Mouse (Mus musculus) ES-Bruce4 (cell line): ENCODE measurements at regions not wholly inside any gene's neighbourhood (a gene's known extent, or its start where the extent isn't known, plus 50 kb on each side); places are given as distances from the start of the nearest gene placed in this dataset.
"Not testable (repeated sequence)": the region's sequence is repeated elsewhere in the genome, so short reads cannot be mapped to it uniquely, and the experiment has no call there.

Experiments used
- H3K27ac ChIP-seq: 2 replicates; pipeline ENCODE4 v1.5.1; 2012; ENCODE audit warnings: low read length, inconsistent platforms; ENCODE audit not compliant: insufficient read depth
- H3K27me3 ChIP-seq: 2 replicates; pipeline ENCODE4 v1.6.1; 2012; ENCODE audit warnings: mild to moderate bottlenecking, low read length, inconsistent platforms; ENCODE audit not compliant: control insufficient read depth, poor library complexity, insufficient read depth, severe bottlenecking
- H3K36me3 ChIP-seq: 2 replicates; pipeline ENCODE4 v1.6.1; 2012; ENCODE audit warnings: inconsistent platforms, mild to moderate bottlenecking, low read length, moderate library complexity; ENCODE audit not compliant: control insufficient read depth, poor library complexity, insufficient read depth, severe bottlenecking
- H3K4me1 ChIP-seq: one replicate; pipeline ENCODE4 v1.8.1; 2011; ENCODE audit warnings: low read length; ENCODE audit not compliant: control insufficient read depth, insufficient read depth
- H3K4me3 ChIP-seq: 2 replicates; pipeline ENCODE4 v1.5.1; 2011; ENCODE audit warnings: low read depth, mild to moderate bottlenecking, low read length
- H3K9ac ChIP-seq: 2 replicates; pipeline ENCODE4 v1.6.1; 2012; ENCODE audit warnings: low read depth, mild to moderate bottlenecking, inconsistent platforms; ENCODE audit not compliant: poor library complexity, severe bottlenecking
- H3K9me3 ChIP-seq: replicated peaks from 2 replicates; pipeline ENCODE4 v1.6.1; 2012; ENCODE audit warnings: mild to moderate bottlenecking, low read length, inconsistent platforms; ENCODE audit not compliant: control insufficient read depth, poor library complexity, insufficient read depth, severe bottlenecking
- CTCF ChIP-seq: IDR thresholded peaks from one replicate; pipeline ENCODE4 v1.8.1; 2011; ENCODE audit warnings: low read depth, low read length
- EP300 ChIP-seq: IDR thresholded peaks from 2 replicates; pipeline ENCODE4 v1.6.1; 2011; ENCODE audit warnings: low read depth, low read length; ENCODE audit not compliant: insufficient read depth
- POLR2A ChIP-seq: IDR thresholded peaks from one replicate; pipeline ENCODE4 v1.8.1; 2011; ENCODE audit warnings: low read length; ENCODE audit not compliant: insufficient read depth

DNA sequence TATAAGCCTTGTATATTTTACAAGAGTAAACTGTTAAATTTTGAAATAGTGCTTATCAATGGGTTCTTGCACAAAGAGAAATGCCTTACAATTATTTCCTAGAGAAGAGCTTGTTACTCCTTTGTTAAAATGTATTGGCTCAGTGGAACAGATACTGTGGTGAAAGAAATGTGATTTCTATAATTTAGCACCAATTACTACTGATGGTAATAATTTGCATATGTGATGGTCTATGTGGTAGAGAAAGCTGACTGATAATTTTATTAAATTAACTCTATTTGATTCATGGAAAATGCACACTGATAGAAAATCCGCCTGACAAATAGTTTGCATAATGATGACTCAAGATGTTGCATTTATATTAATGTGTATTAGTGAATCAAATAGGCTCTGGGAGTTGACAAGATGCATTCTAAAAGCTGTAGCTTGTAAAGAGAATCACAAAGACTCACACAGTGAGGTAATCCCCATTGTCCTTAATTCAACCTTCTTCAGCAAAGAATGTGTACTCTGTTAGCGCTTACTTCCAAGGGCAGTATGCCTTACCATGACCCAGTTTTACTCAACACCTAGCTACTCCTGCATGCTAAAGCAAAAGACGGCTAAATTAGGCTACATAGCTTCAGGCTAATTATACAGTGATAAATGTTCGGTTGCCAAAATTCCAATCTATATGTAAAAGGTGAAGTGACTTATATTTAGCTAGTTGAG lies 329.8 kb upstream of the Cenpq start:
- no peak for TF ChIP-seq EP300
- TF ChIP-seq POLR2A, result no peak
- Histone ChIP-seq H3K36me3 (no peaks in the 10 kb centered on the region), H3K4me3 (no peak overlapping the region), H3K4me1 (no peaks in the 10 kb centered on the region), H3K27ac (no peak overlapping the region), H3K9ac (no peak overlapping the region), H3K27me3 (no peaks in the 10 kb centered on the region), H3K9me3 (no peaks in the 10 kb centered on the region)

DNA sequence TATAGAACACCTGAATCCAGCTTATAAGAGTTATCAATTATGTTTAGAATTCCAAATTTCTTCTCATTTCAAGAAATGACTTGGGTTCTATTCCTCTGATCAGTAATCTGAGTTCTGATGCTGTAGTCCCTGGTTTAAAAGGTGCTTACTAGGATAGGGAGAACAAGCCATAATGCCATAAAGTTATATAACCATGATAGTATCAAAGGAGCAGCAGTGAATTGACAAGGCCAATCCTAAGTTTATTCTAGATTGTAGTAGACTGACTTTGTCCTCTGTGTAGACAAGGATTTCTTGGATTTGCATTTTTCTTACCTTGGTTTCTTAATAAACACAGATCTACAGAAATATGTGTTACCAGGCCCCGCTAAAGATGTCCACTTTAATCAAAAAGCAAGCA lies 326.6 kb upstream of the Cenpq start:
- no peaks in the 10 kb centered on the region for H3K27me3 ChIP-seq
- no peak overlapping the region for H3K9ac ChIP-seq
- no peaks in the 10 kb centered on the region for H3K4me1 ChIP-seq
- H3K9me3 ChIP-seq, result no peaks in the 10 kb centered on the region
- TF ChIP-seq EP300, result no peak
- TF ChIP-seq CTCF, result no peak
- no peak for TF ChIP-seq POLR2A
- no peaks in the 10 kb centered on the region for H3K36me3 ChIP-seq
- H3K4me3 ChIP-seq, result no peak overlapping the region
- H3K27ac ChIP-seq, result no peak overlapping the region

DNA sequence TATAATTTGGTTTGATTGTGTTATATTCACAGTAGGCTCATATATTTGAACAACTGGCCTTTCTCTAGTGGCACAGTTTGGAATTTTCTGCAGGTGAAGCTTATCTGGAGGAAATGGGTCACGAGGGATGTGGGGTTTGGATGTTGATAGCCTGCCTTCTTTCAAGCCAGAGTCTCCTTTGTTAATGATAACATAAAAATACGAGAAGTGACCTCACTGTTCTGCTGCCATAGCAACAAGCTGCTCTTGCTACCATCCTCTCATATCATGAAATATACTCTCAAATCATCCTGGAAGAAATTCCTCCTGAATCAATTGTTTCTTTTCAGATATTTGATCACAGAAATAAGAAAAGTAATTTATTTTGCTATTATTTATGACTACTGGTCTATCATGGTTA lies 313.6 kb upstream of the Cenpq start:
- Histone ChIP-seq H3K4me1 (no peaks in the 10 kb centered on the region), H3K4me3 (no peak overlapping the region), H3K27ac (no peak overlapping the region), H3K9me3 (peaks cover 13% of the 10 kb centered on the region; the same call in 1 of the 2 replicates), H3K9ac (no peak overlapping the region), H3K36me3 (no peaks in the 10 kb centered on the region), H3K27me3 (no peaks in the 10 kb centered on the region)
- no peak for TF ChIP-seq POLR2A
- TF ChIP-seq EP300, result no peak
- TF ChIP-seq CTCF, result no peak

DNA sequence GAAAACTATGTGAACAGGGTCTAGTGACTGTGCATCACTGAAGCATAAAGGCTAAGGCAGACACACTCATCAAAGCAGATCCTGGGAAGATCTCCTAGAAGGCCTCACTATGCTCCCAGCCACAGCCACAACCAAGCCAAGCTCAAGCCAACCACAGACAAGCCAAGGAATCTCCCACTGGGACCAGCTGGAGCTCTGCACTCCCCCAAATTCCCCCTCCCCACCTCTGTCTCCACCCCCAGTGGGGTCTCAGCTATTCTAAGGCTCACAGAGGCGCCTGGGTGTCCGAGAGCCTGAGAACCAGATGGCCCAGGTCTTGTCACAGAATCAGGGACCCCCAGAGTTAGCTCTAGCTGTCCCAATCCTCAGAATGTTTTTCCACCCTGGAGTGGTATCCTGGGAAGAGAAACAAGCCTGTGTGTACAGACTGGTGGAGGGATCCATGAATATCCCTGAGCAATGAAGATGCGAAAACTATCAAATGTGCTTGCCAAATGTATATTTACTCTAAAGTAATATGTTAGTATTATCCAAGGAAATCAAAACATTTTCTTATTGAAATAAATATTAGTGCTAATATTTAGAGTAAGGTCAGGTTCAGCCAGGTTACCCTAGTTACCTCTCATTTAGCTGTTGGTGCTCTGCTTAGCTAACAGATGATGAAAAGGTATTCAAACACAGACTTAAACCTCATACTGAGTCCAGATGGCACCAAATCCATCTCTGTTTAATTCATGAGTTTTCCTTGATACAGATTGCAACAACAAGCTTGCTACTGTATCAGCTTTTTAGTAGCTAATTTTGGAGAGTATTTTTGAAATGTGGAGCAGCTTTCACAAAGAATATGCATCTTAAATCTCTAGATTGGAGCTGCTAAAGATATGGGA lies 292.5 kb upstream of the Cenpq start:
- no peak for TF ChIP-seq CTCF
- TF ChIP-seq EP300, result no peak
- TF ChIP-seq POLR2A, result no peak
- Histone ChIP-seq H3K9me3 (0 out of 2 replicates have a peak, but pooled peaks cover 3% of the 10 kb centered on the region), H3K4me1 (no peaks in the 10 kb centered on the region), H3K27me3 (no peaks in the 10 kb centered on the region), H3K27ac (no peak overlapping the region), H3K36me3 (no peaks in the 10 kb centered on the region), H3K9ac (no peak overlapping the region), H3K4me3 (no peak overlapping the region)

DNA sequence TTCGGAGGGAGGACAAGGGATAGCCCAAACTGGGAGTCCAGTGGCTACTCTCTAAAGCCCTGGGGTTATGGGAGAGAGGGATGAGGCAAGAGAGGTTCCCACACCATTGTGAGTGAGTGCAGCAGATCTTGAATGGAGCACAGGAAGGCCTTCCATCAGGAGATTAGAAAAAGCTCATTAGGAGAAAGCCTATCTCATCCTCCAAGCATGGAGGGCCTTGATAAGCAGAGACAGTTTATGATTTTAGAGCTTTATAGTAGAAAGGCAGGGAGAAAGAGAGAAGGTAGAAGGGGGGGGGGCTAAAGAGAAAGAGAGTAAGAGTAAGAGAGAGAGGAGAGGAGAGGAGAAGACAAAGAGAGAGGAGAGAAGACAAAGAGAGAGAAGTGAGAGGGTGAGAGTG lies 282.0 kb upstream of the Cenpq start:
- TF ChIP-seq EP300 (no peak), CTCF (no peak), POLR2A (no peak)
- H3K36me3 ChIP-seq, result no peaks in the 10 kb centered on the region

DNA sequence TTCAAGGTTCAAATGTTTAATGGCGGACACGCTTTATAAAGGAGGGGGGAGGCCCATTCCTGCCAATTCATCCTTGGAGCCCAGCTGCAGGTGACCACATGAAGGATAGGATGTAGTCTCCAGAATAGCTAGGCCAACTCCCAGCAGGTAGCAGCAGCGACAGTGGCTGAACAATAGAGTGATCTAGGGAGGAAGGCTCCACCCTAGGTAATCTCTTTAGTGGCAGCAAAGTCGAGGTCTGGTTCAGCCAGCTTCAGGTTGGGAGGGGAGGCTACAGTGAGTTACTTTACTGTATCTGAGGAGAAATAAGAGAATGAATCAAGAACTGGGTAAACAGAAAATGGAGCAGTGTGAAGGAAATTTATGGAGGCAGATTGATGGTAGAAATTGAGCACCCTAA lies 264.6 kb upstream of the Cenpq start:
- H3K36me3 ChIP-seq, H3K9ac ChIP-seq, H3K4me1 ChIP-seq, H3K27me3 ChIP-seq, H3K4me3 ChIP-seq, H3K9me3 ChIP-seq: not testable (repeated sequence)
- peak overlapping the region; percentile 51; the same call in 1 of the 2 replicates for H3K27ac ChIP-seq
- 0 out of 2 replicates have a peak, but pooled peaks have one; percentile 50 for TF ChIP-seq EP300

More for the DNA sequence above, 282.0 kb upstream of the Cenpq start:
- Histone ChIP-seq H3K27ac (no peak overlapping the region), H3K4me1 (no peaks in the 10 kb centered on the region), H3K9ac (no peak overlapping the region), H3K9me3 (no peaks in the 10 kb centered on the region), H3K27me3 (no peaks in the 10 kb centered on the region), H3K4me3 (no peak overlapping the region)

DNA sequence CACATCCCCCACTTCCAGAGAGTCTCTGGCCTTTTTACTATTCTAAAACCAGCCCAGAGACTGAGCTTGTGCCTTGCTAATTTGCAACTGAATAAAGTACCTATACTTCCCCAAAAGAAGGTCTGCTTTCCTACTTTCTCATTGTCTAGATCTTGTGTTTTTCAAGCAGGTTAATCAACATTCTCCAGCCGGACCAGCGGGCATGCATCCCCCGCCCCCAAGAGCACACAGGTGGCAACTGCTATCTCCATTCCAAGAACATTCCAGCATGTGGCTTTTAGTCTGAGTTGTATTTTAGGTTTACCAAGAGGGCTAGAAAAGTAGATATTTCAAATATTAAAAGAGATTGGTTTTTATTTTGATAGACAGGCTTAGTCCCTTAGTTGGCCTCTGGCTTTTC lies 255.5 kb upstream of the Cenpq start:
- H3K36me3 ChIP-seq, H3K4me3 ChIP-seq, H3K27ac ChIP-seq, H3K4me1 ChIP-seq, H3K27me3 ChIP-seq, H3K9ac ChIP-seq: not testable (repeated sequence)
- peaks cover 17% of the 10 kb centered on the region for H3K9me3 ChIP-seq

DNA sequence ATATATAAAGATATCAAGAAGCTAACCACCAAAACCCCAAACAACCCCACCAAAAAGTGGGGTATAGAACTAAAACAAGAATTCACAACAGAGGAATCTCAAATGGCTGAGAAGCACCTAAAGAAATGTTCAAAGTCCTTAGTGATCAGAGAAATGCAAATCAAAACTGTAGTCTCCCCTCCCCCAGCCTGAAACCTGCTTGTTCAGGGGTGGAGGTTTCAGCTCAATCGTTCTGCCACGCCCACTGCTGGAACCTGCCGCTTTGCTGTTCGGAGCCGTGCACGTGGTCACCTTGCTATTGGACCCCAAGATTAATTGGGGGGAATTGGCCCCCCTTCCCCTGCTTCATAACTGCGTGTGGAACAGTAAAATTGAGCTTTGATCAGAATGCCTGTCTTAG lies 251.8 kb upstream of the Cenpq start:
- peaks cover 11% of the 10 kb centered on the region for H3K9me3 ChIP-seq
- H3K4me1 ChIP-seq, H3K9ac ChIP-seq, H3K4me3 ChIP-seq, H3K36me3 ChIP-seq, H3K27me3 ChIP-seq, H3K27ac ChIP-seq: not testable (repeated sequence)
